Mouse (Mus musculus): ENCODE data around the gene Adam10.

DNA sequence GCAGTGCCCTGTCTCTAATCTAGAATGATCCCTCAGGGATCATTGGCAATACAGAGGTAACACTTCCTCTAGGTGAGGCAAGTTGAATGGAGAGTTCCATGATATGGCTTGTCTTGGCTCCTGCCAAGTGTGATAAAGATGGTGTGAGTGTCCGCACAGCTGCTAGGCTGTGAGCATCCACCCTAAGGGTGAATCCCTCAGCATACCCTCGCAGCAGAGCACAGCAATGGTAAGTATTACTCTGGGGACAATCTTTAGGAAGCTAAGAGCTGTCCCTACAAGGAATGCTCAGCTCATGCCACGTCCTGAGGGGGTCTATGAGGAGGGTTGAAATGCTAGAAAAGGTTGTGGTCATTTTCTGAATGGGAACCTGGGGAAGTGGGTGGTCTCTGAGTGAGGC lies 124.0 kb downstream of the Adam10 start:
- TF ChIP-seq CTCF (IDR thresholded peaks at IDR 0.05; ENCODE audit: low read depth, low read length) (no peak), POLR2A (IDR thresholded peaks at IDR 0.05; ENCODE audit: borderline replicate concordance, low read depth, low read length) (no peak)
